Mouse (Mus musculus) stomach, postnatal 0 days (tissue): ENCODE measurements around the gene Frmd4b.

Experiments
- CTCF ChIP-seq: IDR thresholded peaks from 2 replicates; pipeline ENCODE4 v1.5.1; 2016; ENCODE audit warnings: antibody characterized with exemption, low read depth, mild to moderate bottlenecking, moderate library complexity
- EP300 ChIP-seq: optimal IDR thresholded peaks from 2 replicates; pipeline ENCODE3; 2016; ENCODE audit warnings: antibody characterized with exemption

GRCm38 (mm10) chr6:97594589-97594988, 22.8 kb downstream of the Frmd4b start:
- TF ChIP-seq CTCF (no peak), EP300 (no peak)
